Mouse (Mus musculus) splenic B cell, adult 2 months (primary cell): ENCODE measurements around the gene Mrpl39.

ENCODE experiments used
- DNase-seq: peaks from one replicate; pipeline ENCODE4 v3.0.0-alpha.2; 2011; ENCODE audit warnings: low read depth, low spot score
- H3K27me3 ChIP-seq: 2 replicates; pipeline ENCODE4 v1.6.1; 2012; ENCODE audit warnings: mild to moderate bottlenecking, low read length, moderate library complexity, mixed read lengths; ENCODE audit not compliant: control insufficient read depth, poor library complexity, insufficient read depth, severe bottlenecking
- H3K36me3 ChIP-seq: 2 replicates; pipeline ENCODE4 v1.6.1; 2012; ENCODE audit warnings: mild to moderate bottlenecking, low read length, moderate library complexity, mixed read lengths; ENCODE audit not compliant: control insufficient read depth, poor library complexity, insufficient read depth, severe bottlenecking

The Mrpl39 gene

GRCm38 (mm10) chr16:84680760-84681159 lies 54.8 kb downstream of the Mrpl39 start:
- Histone ChIP-seq H3K36me3 (no peaks in the 10 kb centered on the region), H3K27me3 (no peaks in the 10 kb centered on the region)
- DNase-seq: no peak

DNA sequence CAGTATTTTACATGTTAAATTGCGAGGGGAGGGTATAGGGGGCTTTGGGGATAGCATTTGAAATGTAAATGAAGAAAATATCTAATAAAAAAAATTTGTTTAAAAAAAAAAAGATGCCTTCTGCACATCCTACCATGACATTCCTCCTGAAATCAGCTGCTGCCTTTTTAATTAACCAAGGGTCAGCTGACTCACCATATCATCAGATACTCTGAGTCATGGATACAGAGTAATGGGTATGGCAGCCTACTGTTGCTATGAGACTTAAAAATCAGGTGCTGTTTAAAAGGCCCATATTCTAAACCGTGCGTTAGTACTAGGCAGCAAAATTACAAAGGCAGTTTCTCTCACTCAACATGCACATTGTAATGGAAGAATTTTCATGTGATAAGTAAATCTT lies 58.2 kb downstream of the Mrpl39 start:
- no peaks in the 10 kb centered on the region for H3K36me3 ChIP-seq
- no peak for DNase-seq
- H3K27me3 ChIP-seq: no peaks in the 10 kb centered on the region
